Mouse (Mus musculus) hindbrain, embryonic 12.5 days (tissue): ENCODE results near the gene Msi2. TPM values are rescaled to one million over a fixed set of nuclear protein-coding genes. Genes with fewer than 3 reads are reported as not detected.

Source experiments
- ATAC-seq: fragments of 200-750 bp; cut with Nextera tagmentation; 2 replicates; pipeline ENCODE4 v1.8.0; 2017; ENCODE audit warnings: moderate TSS enrichment; ENCODE audit not compliant: low FRiP score
- H3K27ac ChIP-seq: fragments of 300-500 bp; sonication (generic); 2 replicates; pipeline ENCODE4 v1.5.1; 2016; ENCODE audit warnings: mild to moderate bottlenecking
- H3K27me3 ChIP-seq: fragments of 300-500 bp; sonication (generic); 2 replicates; pipeline ENCODE4 v1.6.1; 2016; ENCODE audit warnings: mild to moderate bottlenecking
- H3K36me3 ChIP-seq: fragments of 300-500 bp; sonication (generic); 2 replicates; pipeline ENCODE4 v1.6.1; 2016; ENCODE audit warnings: mild to moderate bottlenecking
- H3K4me1 ChIP-seq: fragments of 300-500 bp; sonication (generic); 2 replicates; pipeline ENCODE4 v1.6.1; 2016
- H3K4me2 ChIP-seq: fragments of 300-500 bp; sonication (generic); replicated peaks from 2 replicates; pipeline ENCODE4 v1.6.1; 2016; ENCODE audit warnings: mild to moderate bottlenecking
- H3K4me3 ChIP-seq: fragments of 300-500 bp; sonication (generic); 2 replicates; pipeline ENCODE4 v1.5.1; 2016; ENCODE audit warnings: mild to moderate bottlenecking
- H3K9ac ChIP-seq: fragments of 300-500 bp; sonication (generic); 2 replicates; pipeline ENCODE4 v1.6.1; 2016; ENCODE audit warnings: mild to moderate bottlenecking, moderate library complexity
- H3K9me3 ChIP-seq: fragments of 300-500 bp; sonication (generic); replicated peaks from 2 replicates; pipeline ENCODE4 v1.6.1; 2016; ENCODE audit warnings: mild to moderate bottlenecking
- WGBS: fragments of 180-500 bp; shearing (Covaris S2); methylation state at CpG from one replicate; pipeline ENCODE4 v1.1.7; 2016; 5-methylcytosine and 5-hydroxymethylcytosine counted together
- polyA plus RNA-seq: library from polyadenylated mRNA; unstranded; fragments of >200 nt; fragmentation: Nextera tagmentation; extraction: Ambion mirVana; gene quantifications from 2 replicates; pipeline ENCODE4 v1.2.1, GENCODE M21; 2016

The Msi2 gene
- polyA plus RNA-seq, 1 experiment from 2014 or later = 35.9 TPM

GRCm38 (mm10) chr11:88577076-88577475 is 141.2 kb downstream of the Msi2 start:
- Histone ChIP-seq H3K36me3 (no peaks in the 10 kb centered on the region), H3K27ac (peak overlapping the region; percentile 9; the same call in 1 of the 2 replicates), H3K9me3 (no peaks in the 10 kb centered on the region), H3K9ac (no peak overlapping the region), H3K4me3 (no peak overlapping the region), H3K4me1 (peaks cover 83% of the 10 kb centered on the region), H3K4me2 (no peak overlapping the region), H3K27me3 (no peaks in the 10 kb centered on the region)
- no peak for ATAC-seq
- 58% methylated on average over 7 of the region's 7 CpGs for WGBS

- WGBS = 65% methylated on average over 7 of the region's 7 CpGs
- Histone ChIP-seq H3K4me1 (peaks cover 81% of the 10 kb centered on the region), H3K27ac (peak overlapping the region; percentile 55; the same call in 1 of the 2 replicates), H3K9me3 (no peaks in the 10 kb centered on the region), H3K4me3 (no peak overlapping the region), H3K4me2 (no peak overlapping the region), H3K9ac (no peak overlapping the region), H3K36me3 (no peaks in the 10 kb centered on the region), H3K27me3 (no peaks in the 10 kb centered on the region)
- no peak for ATAC-seq
Measured at GRCm38 (mm10) chr11:88576233-88576998, 141.9 kb downstream of the Msi2 start.

GRCm38 (mm10) chr11:88574575-88575360 is 143.5 kb downstream of the Msi2 start:
- Histone ChIP-seq H3K4me1 (peaks cover 78% of the 10 kb centered on the region), H3K4me2 (no peak overlapping the region), H3K9me3 (no peaks in the 10 kb centered on the region), H3K9ac (no peak overlapping the region), H3K27me3 (no peaks in the 10 kb centered on the region), H3K27ac (no peak overlapping the region), H3K4me3 (no peak overlapping the region), H3K36me3 (no peaks in the 10 kb centered on the region)
- ATAC-seq = no peak
- WGBS = 63% methylated on average over 4 of the region's 4 CpGs

GRCm38 (mm10) chr11:88573013-88573412 is 145.3 kb downstream of the Msi2 start:
- WGBS = 63% methylated on average over 5 of the region's 5 CpGs

GRCm38 (mm10) chr11:88572461-88572860 is 145.9 kb downstream of the Msi2 start:
- H3K4me1 ChIP-seq = peaks cover 84% of the 10 kb centered on the region
- H3K4me2 ChIP-seq = no peak overlapping the region
- no peaks in the 10 kb centered on the region for H3K27me3 ChIP-seq
- WGBS = 67% methylated on average over 11 of the region's 11 CpGs
- H3K9me3 ChIP-seq = no peaks in the 10 kb centered on the region
- no peaks in the 10 kb centered on the region for H3K36me3 ChIP-seq
- no peak for ATAC-seq
- H3K9ac ChIP-seq = no peak overlapping the region
- H3K4me3 ChIP-seq = no peak overlapping the region
- peak overlapping the region; percentile 19 for H3K27ac ChIP-seq

More at GRCm38 (mm10) chr11:88573013-88573412, 145.3 kb downstream of the Msi2 start:
- Histone ChIP-seq H3K4me3 (no peak overlapping the region), H3K4me2 (no peak overlapping the region), H3K4me1 (peaks cover 83% of the 10 kb centered on the region), H3K9ac (no peak overlapping the region), H3K9me3 (no peaks in the 10 kb centered on the region), H3K27ac (peak overlapping the region; percentile 19), H3K27me3 (no peaks in the 10 kb centered on the region), H3K36me3 (no peaks in the 10 kb centered on the region)
- ATAC-seq = no peak

GRCm38 (mm10) chr11:88570715-88571202 is 147.6 kb downstream of the Msi2 start:
- WGBS = 74% methylated on average over 6 of the region's 6 CpGs
- no peak overlapping the region for H3K27ac ChIP-seq

GRCm38 (mm10) chr11:88566613-88567606 is 151.4 kb downstream of the Msi2 start:
- ATAC-seq = no peak
- H3K9me3 ChIP-seq = no peaks in the 10 kb centered on the region
- no peak overlapping the region for H3K4me2 ChIP-seq
- 57% methylated on average over 20 of the region's 20 CpGs for WGBS
- H3K9ac ChIP-seq = no peak overlapping the region
- no peak overlapping the region for H3K27ac ChIP-seq
- H3K36me3 ChIP-seq = no peaks in the 10 kb centered on the region
- no peaks in the 10 kb centered on the region for H3K27me3 ChIP-seq
- no peak overlapping the region for H3K4me3 ChIP-seq
- H3K4me1 ChIP-seq = peaks cover 73% of the 10 kb centered on the region

More at GRCm38 (mm10) chr11:88570715-88571202, 147.6 kb downstream of the Msi2 start:
- Histone ChIP-seq H3K4me2 (no peak overlapping the region), H3K4me1 (peaks cover 82% of the 10 kb centered on the region), H3K27me3 (no peaks in the 10 kb centered on the region), H3K36me3 (no peaks in the 10 kb centered on the region), H3K9me3 (no peaks in the 10 kb centered on the region), H3K4me3 (no peak overlapping the region), H3K9ac (no peak overlapping the region)
- ATAC-seq = no peak

- Histone ChIP-seq H3K4me3 (no peak overlapping the region), H3K9ac (no peak overlapping the region), H3K4me1 (peaks cover 82% of the 10 kb centered on the region), H3K36me3 (no peaks in the 10 kb centered on the region), H3K27me3 (no peaks in the 10 kb centered on the region), H3K9me3 (no peaks in the 10 kb centered on the region), H3K4me2 (no peak overlapping the region), H3K27ac (peak overlapping the region; percentile 12; the same call in 1 of the 2 replicates)
- 46% methylated on average over 7 of the region's 7 CpGs for WGBS
- ATAC-seq = no peak
Measured at GRCm38 (mm10) chr11:88564810-88565209, 153.5 kb downstream of the Msi2 start.

GRCm38 (mm10) chr11:88564363-88564762 is 153.9 kb downstream of the Msi2 start:
- Histone ChIP-seq H3K4me2 (no peak overlapping the region), H3K36me3 (no peaks in the 10 kb centered on the region), H3K27me3 (no peaks in the 10 kb centered on the region), H3K9ac (no peak overlapping the region), H3K27ac (peak overlapping the region; percentile 12; the same call in 1 of the 2 replicates), H3K4me3 (no peak overlapping the region), H3K4me1 (peaks cover 85% of the 10 kb centered on the region), H3K9me3 (no peaks in the 10 kb centered on the region)
- 46% methylated on average over 5 of the region's 5 CpGs for WGBS
- no peak for ATAC-seq

- no peaks in the 10 kb centered on the region for H3K36me3 ChIP-seq
- ATAC-seq = no peak
- no peak overlapping the region for H3K9ac ChIP-seq
- H3K4me1 ChIP-seq = peaks cover 83% of the 10 kb centered on the region
- no peak overlapping the region for H3K4me3 ChIP-seq
- WGBS = 7% methylated on average over 6 of the region's 6 CpGs
- no peaks in the 10 kb centered on the region for H3K9me3 ChIP-seq
- H3K27me3 ChIP-seq = no peaks in the 10 kb centered on the region
- H3K27ac ChIP-seq = peak overlapping the region; percentile 71
- H3K4me2 ChIP-seq = no peak overlapping the region
Measured at GRCm38 (mm10) chr11:88561191-88561590, 157.1 kb downstream of the Msi2 start.

GRCm38 (mm10) chr11:88560634-88561033 is 157.7 kb downstream of the Msi2 start:
- Histone ChIP-seq H3K27ac (peak overlapping the region; percentile 71), H3K4me1 (peaks cover 85% of the 10 kb centered on the region), H3K36me3 (no peaks in the 10 kb centered on the region), H3K4me3 (no peak overlapping the region), H3K9me3 (no peaks in the 10 kb centered on the region), H3K27me3 (no peaks in the 10 kb centered on the region), H3K9ac (no peak overlapping the region), H3K4me2 (no peak overlapping the region)
- ATAC-seq = no peak
- 56% methylated on average over 9 of the region's 9 CpGs for WGBS
